Mouse (Mus musculus) ES-Bruce4 (cell line): ENCODE measurements at regions not wholly inside any gene's neighbourhood (a gene's known extent, or its start where the extent isn't known, plus 50 kb on each side); places are given as distances from the start of the nearest gene placed in this dataset.

Experiments used
- CTCF ChIP-seq: IDR thresholded peaks from one replicate; pipeline ENCODE4 v1.8.1; 2011; ENCODE audit warnings: low read depth, low read length
- EP300 ChIP-seq: IDR thresholded peaks from 2 replicates; pipeline ENCODE4 v1.6.1; 2011; ENCODE audit warnings: low read depth, low read length; ENCODE audit not compliant: insufficient read depth
- POLR2A ChIP-seq: IDR thresholded peaks from one replicate; pipeline ENCODE4 v1.8.1; 2011; ENCODE audit warnings: low read length; ENCODE audit not compliant: insufficient read depth

GRCm38 (mm10) chr15:36903922-36904321, 103.7 kb downstream of the Zfp706 start:
- no peak for TF ChIP-seq CTCF
- TF ChIP-seq POLR2A: no peak
- TF ChIP-seq EP300: no peak
